Mouse (Mus musculus): Measurements from ENCODE around the gene Nrxn1. TPM values are rescaled to one million over a fixed set of nuclear protein-coding genes. Genes with fewer than 3 reads are reported as not detected.

Gene Nrxn1
- polyA plus RNA-seq, 1 experiment: 0.05 TPM

- no peaks in the 10 kb centered on the region for H3K79me2 ChIP-seq (ENCODE audit: control insufficient read depth, insufficient read depth)
- no peaks in the 10 kb centered on the region for H3K36me3 ChIP-seq (ENCODE audit: control insufficient read depth, insufficient read depth)
- no peak overlapping the region for H3K4me3 ChIP-seq
- H3K27me3 ChIP-seq (ENCODE audit: control insufficient read depth, insufficient read depth, insufficient read length): no peaks in the 10 kb centered on the region
- no peak overlapping the region for H3K4me2 ChIP-seq (ENCODE audit: low read depth)
- H3ac ChIP-seq (ENCODE audit: control insufficient read depth, insufficient read length): no peak overlapping the region
- TF ChIP-seq REST (IDR thresholded peaks at IDR 0.05; ENCODE audit: insufficient read depth, insufficient read length): no peak
- no peak for TF ChIP-seq CEBPB (IDR thresholded peaks at IDR 0.05; ENCODE audit: insufficient read depth, poor library complexity, severe bottlenecking)
- no peak for TF ChIP-seq MYOG (IDR thresholded peaks at IDR 0.05; ENCODE audit: control insufficient read depth in 1 of 3, insufficient read depth in 1 of 3, insufficient read length in 2 of 3, low read depth in 2 of 3)
Observed at GRCm38 (mm10) chr17:90818340-90818739, 274.5 kb downstream of the Nrxn1 start.

- Histone ChIP-seq H3K4me2 (ENCODE audit: low read depth) (no peak overlapping the region), H3K36me3 (ENCODE audit: control insufficient read depth, insufficient read depth) (no peaks in the 10 kb centered on the region), H3ac (ENCODE audit: control insufficient read depth, insufficient read length) (no peak overlapping the region), H3K27me3 (ENCODE audit: control insufficient read depth, insufficient read depth, insufficient read length) (no peaks in the 10 kb centered on the region), H3K4me3 (no peak overlapping the region), H3K79me2 (ENCODE audit: control insufficient read depth, insufficient read depth) (no peaks in the 10 kb centered on the region)
- TF ChIP-seq TCF3 (IDR thresholded peaks at IDR 0.05; ENCODE audit: insufficient read length, low read depth) (no peak), POLR2AphosphoS2 (IDR thresholded peaks at IDR 0.05; ENCODE audit: insufficient read length, low read depth) (no peak)
Observed at GRCm38 (mm10) chr17:90817898-90818297, 275.0 kb downstream of the Nrxn1 start.

GRCm38 (mm10) chr17:90815306-90815705 is 277.6 kb downstream of the Nrxn1 start:
- Histone ChIP-seq H3K36me3 (ENCODE audit: control insufficient read depth, insufficient read depth) (no peaks in the 10 kb centered on the region), H3K27me3 (ENCODE audit: control insufficient read depth, insufficient read depth, insufficient read length) (no peaks in the 10 kb centered on the region), H3K4me3 (no peak overlapping the region), H3ac (ENCODE audit: control insufficient read depth, insufficient read length) (no peak overlapping the region), H3K4me2 (ENCODE audit: low read depth) (no peak overlapping the region), H3K79me2 (ENCODE audit: control insufficient read depth, insufficient read depth) (no peaks in the 10 kb centered on the region)
- TF ChIP-seq REST (IDR thresholded peaks at IDR 0.05; ENCODE audit: insufficient read depth, insufficient read length) (no peak), MYOG (IDR thresholded peaks at IDR 0.05; ENCODE audit: control insufficient read depth in 1 of 3, insufficient read depth in 1 of 3, insufficient read length in 2 of 3, low read depth in 2 of 3) (no peak), MAX (IDR thresholded peaks at IDR 0.05; ENCODE audit: low read depth) (no peak), CEBPB (IDR thresholded peaks at IDR 0.05; ENCODE audit: insufficient read depth, poor library complexity, severe bottlenecking) (no peak), E2F4 (IDR thresholded peaks at IDR 0.05; ENCODE audit: insufficient read depth) (no peak), USF1 (IDR thresholded peaks at IDR 0.05; ENCODE audit: low read depth) (no peak), POLR2AphosphoS2 (IDR thresholded peaks at IDR 0.05; ENCODE audit: insufficient read length, low read depth) (no peak), POLR2A (IDR thresholded peaks at IDR 0.05; ENCODE audit: insufficient read length, low read depth) (no peak), MYOD1 (IDR thresholded peaks at IDR 0.05; ENCODE audit: control insufficient read depth in 1 of 3, insufficient read length in 2 of 3, low read depth in 2 of 3) (no peak), SRF (IDR thresholded peaks at IDR 0.05; ENCODE audit: control insufficient read depth, insufficient read length, low read depth) (no peak), TCF3 (IDR thresholded peaks at IDR 0.05; ENCODE audit: insufficient read length, low read depth) (no peak), TCF12 (IDR thresholded peaks at IDR 0.05; ENCODE audit: insufficient read depth, poor library complexity, severe bottlenecking) (no peak)

DNA sequence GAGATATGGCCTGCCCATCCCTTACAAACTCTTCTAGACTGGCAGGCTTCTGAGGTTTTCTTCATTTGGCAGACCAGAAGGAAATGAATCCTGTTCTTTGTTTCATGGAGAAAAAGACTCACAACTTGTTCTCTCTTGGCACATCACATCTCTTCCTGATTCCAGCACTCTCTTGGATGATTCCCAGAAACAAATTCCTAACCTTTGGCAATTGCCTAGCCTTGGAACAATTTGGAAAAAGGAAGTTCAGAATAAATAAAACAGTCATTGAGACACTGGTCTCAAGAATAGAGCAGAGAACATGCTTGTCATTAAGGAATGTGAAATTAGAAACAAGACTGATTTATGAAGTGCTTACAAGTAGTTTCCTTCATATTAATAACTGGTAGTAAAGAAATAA is 279.1 kb downstream of the Nrxn1 start:
- TF ChIP-seq TCF12 (IDR thresholded peaks at IDR 0.05; ENCODE audit: insufficient read depth, poor library complexity, severe bottlenecking) (no peak), TCF3 (IDR thresholded peaks at IDR 0.05; ENCODE audit: insufficient read length, low read depth) (no peak), POLR2A (IDR thresholded peaks at IDR 0.05; ENCODE audit: insufficient read length, low read depth) (no peak), SRF (IDR thresholded peaks at IDR 0.05; ENCODE audit: control insufficient read depth, insufficient read length, low read depth) (no peak), CEBPB (IDR thresholded peaks at IDR 0.05; ENCODE audit: insufficient read depth, poor library complexity, severe bottlenecking) (no peak), MYOD1 (IDR thresholded peaks at IDR 0.05; ENCODE audit: control insufficient read depth in 1 of 3, insufficient read length in 2 of 3, low read depth in 2 of 3) (no peak), REST (IDR thresholded peaks at IDR 0.05; ENCODE audit: insufficient read depth, insufficient read length) (no peak), MYOG (IDR thresholded peaks at IDR 0.05; ENCODE audit: control insufficient read depth in 1 of 3, insufficient read depth in 1 of 3, insufficient read length in 2 of 3, low read depth in 2 of 3) (no peak), E2F4 (IDR thresholded peaks at IDR 0.05; ENCODE audit: insufficient read depth) (no peak), POLR2AphosphoS2 (IDR thresholded peaks at IDR 0.05; ENCODE audit: insufficient read length, low read depth) (no peak), MAX (IDR thresholded peaks at IDR 0.05; ENCODE audit: low read depth) (no peak), USF1 (IDR thresholded peaks at IDR 0.05; ENCODE audit: low read depth) (no peak)
- Histone ChIP-seq H3K36me3 (ENCODE audit: control insufficient read depth, insufficient read depth) (no peaks in the 10 kb centered on the region), H3ac (ENCODE audit: control insufficient read depth, insufficient read length) (no peak overlapping the region), H3K79me2 (ENCODE audit: control insufficient read depth, insufficient read depth) (no peaks in the 10 kb centered on the region), H3K4me2 (ENCODE audit: low read depth) (no peak overlapping the region), H3K27me3 (ENCODE audit: control insufficient read depth, insufficient read depth, insufficient read length) (no peaks in the 10 kb centered on the region), H3K4me3 (no peak overlapping the region)

GRCm38 (mm10) chr17:90812485-90812884 is 280.4 kb downstream of the Nrxn1 start:
- H3K4me3 ChIP-seq: no peak overlapping the region
- no peak overlapping the region for H3K4me2 ChIP-seq (ENCODE audit: low read depth)
- H3K79me2 ChIP-seq (ENCODE audit: control insufficient read depth, insufficient read depth): no peaks in the 10 kb centered on the region
- H3K36me3 ChIP-seq (ENCODE audit: control insufficient read depth, insufficient read depth): no peaks in the 10 kb centered on the region
- TF ChIP-seq POLR2AphosphoS2 (IDR thresholded peaks at IDR 0.05; ENCODE audit: insufficient read length, low read depth) (no peak), CEBPB (IDR thresholded peaks at IDR 0.05; ENCODE audit: insufficient read depth, poor library complexity, severe bottlenecking) (no peak), MYOD1 (IDR thresholded peaks at IDR 0.05; ENCODE audit: control insufficient read depth in 1 of 3, insufficient read length in 2 of 3, low read depth in 2 of 3) (no peak), MAX (IDR thresholded peaks at IDR 0.05; ENCODE audit: low read depth) (no peak), E2F4 (IDR thresholded peaks at IDR 0.05; ENCODE audit: insufficient read depth) (no peak), REST (IDR thresholded peaks at IDR 0.05; ENCODE audit: insufficient read depth, insufficient read length) (no peak), MYOG (IDR thresholded peaks at IDR 0.05; ENCODE audit: control insufficient read depth in 1 of 3, insufficient read depth in 1 of 3, insufficient read length in 2 of 3, low read depth in 2 of 3) (no peak), TCF12 (IDR thresholded peaks at IDR 0.05; ENCODE audit: insufficient read depth, poor library complexity, severe bottlenecking) (no peak), TCF3 (IDR thresholded peaks at IDR 0.05; ENCODE audit: insufficient read length, low read depth) (no peak), POLR2A (IDR thresholded peaks at IDR 0.05; ENCODE audit: insufficient read length, low read depth) (no peak), SRF (IDR thresholded peaks at IDR 0.05; ENCODE audit: control insufficient read depth, insufficient read length, low read depth) (no peak), USF1 (IDR thresholded peaks at IDR 0.05; ENCODE audit: low read depth) (no peak)
- H3K27me3 ChIP-seq (ENCODE audit: control insufficient read depth, insufficient read depth, insufficient read length): no peaks in the 10 kb centered on the region
- no peak overlapping the region for H3ac ChIP-seq (ENCODE audit: control insufficient read depth, insufficient read length)
